Mouse (Mus musculus) ES-E14 (cell line): ENCODE results near the gene Hbq1a. TPM values are rescaled to one million over a fixed set of nuclear protein-coding genes. Genes with fewer than 3 reads are reported as not detected.

Source experiments
- DNase-seq: peaks from one replicate; pipeline ENCODE4 v3.0.0-alpha.2; 2013; ENCODE audit warnings: low read depth, low spot score
- H3K27ac ChIP-seq: 2 replicates; pipeline ENCODE4 v1.5.1; 2012; ENCODE audit warnings: low read depth, mild to moderate bottlenecking, low read length, moderate library complexity, mixed read lengths; ENCODE audit not compliant: poor library complexity, insufficient read depth, severe bottlenecking
- H3K36me3 ChIP-seq: 2 replicates; pipeline ENCODE4 v1.6.1; 2012; ENCODE audit warnings: mild to moderate bottlenecking, low read length, moderate library complexity, mixed read lengths; ENCODE audit not compliant: control insufficient read depth, poor library complexity, insufficient read depth, severe bottlenecking
- H3K4me1 ChIP-seq, 2 experiments: fragments of 150-350 bp in 1 of 2; sonication (generic) in 1 of 2; 2 replicates each; pipeline ENCODE4 v1.6.1; 2012; ENCODE audit warnings: low read length in 2 of 2, mild to moderate bottlenecking in 1 of 2, mixed read lengths in 1 of 2; ENCODE audit not compliant: control insufficient read depth in 2 of 2, insufficient read depth in 2 of 2, poor library complexity in 1 of 2
- H3K4me3 ChIP-seq, 2 experiments: fragments of 150-350 bp in 1 of 2; sonication (generic) in 1 of 2; 2 replicates each; pipeline ENCODE4 v1.5.1; 2012; ENCODE audit warnings: low read length in 2 of 2, low read depth in 1 of 2, mild to moderate bottlenecking in 1 of 2, mixed read lengths in 1 of 2; ENCODE audit not compliant: insufficient read depth in 1 of 2, poor library complexity in 1 of 2, severe bottlenecking in 1 of 2
- H3K9ac ChIP-seq: 2 replicates; pipeline ENCODE4 v1.6.1; 2012; ENCODE audit warnings: low read depth, mild to moderate bottlenecking, low read length, mixed read lengths; ENCODE audit not compliant: poor library complexity, insufficient read depth, severe bottlenecking
- H3K9me3 ChIP-seq: fragments of 150-350 bp; sonication (generic); 2 replicates; pipeline ENCODE4 v1.6.1; 2012; ENCODE audit warnings: low read depth, mild to moderate bottlenecking, low read length; ENCODE audit not compliant: control insufficient read depth, insufficient read depth
- CHD2 ChIP-seq: IDR thresholded peaks from 2 replicates; pipeline ENCODE4 v1.6.1; 2014; ENCODE audit warnings: mild to moderate bottlenecking, low read depth, low read length, inconsistent platforms
- HCFC1 ChIP-seq: IDR thresholded peaks from 2 replicates; pipeline ENCODE4 v1.6.1; 2012; ENCODE audit warnings: low read length, inconsistent platforms, borderline replicate concordance; ENCODE audit not compliant: insufficient read depth
- MAFK ChIP-seq: IDR thresholded peaks from 2 replicates; pipeline ENCODE4 v1.6.1; 2014; ENCODE audit warnings: mild to moderate bottlenecking, low read depth, low read length, inconsistent platforms; ENCODE audit not compliant: insufficient read depth
- ZC3H11A ChIP-seq: IDR thresholded peaks from 2 replicates; pipeline ENCODE4 v1.6.1; 2012; ENCODE audit warnings: low read depth, mild to moderate bottlenecking, inconsistent platforms, low read length, borderline replicate concordance
- ZNF384 ChIP-seq: IDR thresholded peaks from 2 replicates; pipeline ENCODE4 v1.6.1; 2012; ENCODE audit warnings: low read depth, low read length, inconsistent platforms
- in situ Hi-C, 2 experiments: fragments of 600-800 bp; cut with MboI; formaldehyde crosslinking; loops; one replicate each; pipeline ENCODE4 v1.15.1; 2025; ENCODE audit warnings: low sequenced_read_pairs in 2 of 2, inconsistent platforms in 1 of 2; ENCODE audit not compliant: unreplicated experiment in 2 of 2
- total RNA-seq: library from RNA; depleted of rRNA; stranded (reverse); fragments of 300-350 nt; gene quantifications from 2 replicates; pipeline ENCODE4 v1.2.3, GENCODE M21; 2012

Gene Hbq1a
- total RNA-seq, 1 experiment, result not detected

DNA sequence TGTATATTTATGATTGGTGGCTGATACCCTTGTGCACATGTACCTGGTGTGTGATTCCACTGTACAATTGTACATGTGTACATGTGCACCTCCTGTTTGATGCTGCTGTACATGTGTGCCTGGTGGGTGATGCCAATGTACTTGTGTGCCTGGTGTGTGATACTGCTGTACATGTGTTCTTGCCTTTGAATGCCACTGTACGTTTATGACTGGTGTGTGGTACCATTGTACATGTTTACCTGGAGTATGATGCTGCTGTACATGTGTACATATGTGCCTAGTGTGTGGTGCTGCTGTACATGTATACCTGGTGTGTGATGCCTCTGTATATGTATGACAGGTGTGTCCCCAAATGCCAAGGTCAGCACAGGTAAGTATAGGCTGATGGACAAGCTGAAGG lies 1.6 kb downstream of the Hbq1a start:
- no peak overlapping the region for H3K9ac ChIP-seq
- no peak overlapping the region for H3K4me3 ChIP-seq
- H3K27ac ChIP-seq, result no peak overlapping the region
- H3K36me3 ChIP-seq, result no peaks in the 10 kb centered on the region
- in situ Hi-C loops, result no loop called here
- no peaks in the 10 kb centered on the region for H3K4me1 ChIP-seq
- no peak for DNase-seq
- H3K9me3 ChIP-seq, result no peaks in the 10 kb centered on the region
- TF ChIP-seq CHD2, result no peak
- no peak for TF ChIP-seq ZC3H11A
- no peak for TF ChIP-seq MAFK
- no peak for TF ChIP-seq ZNF384
- no peak for TF ChIP-seq HCFC1

DNA sequence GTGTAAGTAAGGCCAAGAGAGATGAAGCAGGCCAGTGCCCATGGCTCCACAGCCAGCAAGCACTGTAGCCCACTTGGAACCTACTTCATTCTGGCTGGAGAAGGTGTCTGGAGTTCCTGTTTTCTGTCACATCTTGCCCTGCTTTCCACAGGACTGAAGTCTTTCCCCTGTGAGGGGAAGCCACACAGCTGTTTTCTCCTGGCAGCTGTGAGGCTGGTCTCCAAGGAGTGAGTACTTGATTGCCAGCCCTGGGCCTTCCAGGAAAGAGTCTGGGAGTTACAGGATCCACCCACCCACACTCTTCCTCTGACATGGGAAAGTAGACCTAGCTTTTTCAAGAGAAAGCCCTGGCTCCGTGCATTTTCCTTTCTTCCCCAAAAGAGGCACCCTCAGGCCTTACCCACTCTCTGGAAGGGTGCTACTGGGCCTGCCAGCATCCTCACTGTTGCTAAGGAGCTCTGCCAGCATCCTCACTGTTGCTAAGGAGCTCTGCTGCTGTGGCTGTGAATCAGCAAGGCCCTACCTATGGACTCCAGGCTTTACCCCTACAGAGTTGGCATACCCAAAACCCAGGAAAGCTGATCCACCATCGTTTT lies 3.1 kb downstream of the Hbq1a start:
- no peaks in the 10 kb centered on the region for H3K36me3 ChIP-seq
- DNase-seq, result no peak
- in situ Hi-C loops, result no loop called here
- no peak overlapping the region for H3K4me3 ChIP-seq
- H3K9ac ChIP-seq, result no peak overlapping the region
- no peak overlapping the region for H3K27ac ChIP-seq
- no peak for TF ChIP-seq ZC3H11A
- no peak for TF ChIP-seq CHD2
- no peak for TF ChIP-seq HCFC1
- no peak for TF ChIP-seq ZNF384
- H3K9me3 ChIP-seq, result no peaks in the 10 kb centered on the region
- H3K4me1 ChIP-seq, result no peaks in the 10 kb centered on the region

DNA sequence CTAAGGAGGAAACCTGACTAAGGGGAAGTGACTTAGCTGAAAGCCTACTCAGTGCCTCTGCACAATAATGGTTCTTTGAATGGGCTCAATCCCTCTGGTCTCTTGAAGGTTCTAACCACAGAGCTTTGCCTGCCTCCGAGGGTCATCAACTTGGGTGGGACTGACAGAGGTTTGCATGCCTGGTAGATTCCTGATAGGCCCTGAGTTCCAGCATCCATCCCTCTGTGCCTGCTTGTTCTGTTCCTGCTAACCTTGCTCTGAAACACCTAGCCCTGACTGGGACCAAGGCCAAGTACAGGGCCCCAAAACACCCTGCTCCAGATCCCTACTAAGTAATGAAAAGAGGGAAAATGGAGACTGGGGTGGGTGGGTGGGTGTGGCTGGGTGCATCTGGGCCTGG lies 3.6 kb downstream of the Hbq1a start:
- Histone ChIP-seq H3K4me1 (no peaks in the 10 kb centered on the region), H3K9ac (no peak overlapping the region), H3K36me3 (no peaks in the 10 kb centered on the region), H3K9me3 (no peaks in the 10 kb centered on the region), H3K27ac (no peak overlapping the region), H3K4me3 (no peak overlapping the region)
- no peak for TF ChIP-seq HCFC1
- TF ChIP-seq CHD2, result no peak
- TF ChIP-seq ZNF384, result no peak
- TF ChIP-seq ZC3H11A, result no peak
- DNase-seq, result no peak
- in situ Hi-C loops, result no loop called here

DNA sequence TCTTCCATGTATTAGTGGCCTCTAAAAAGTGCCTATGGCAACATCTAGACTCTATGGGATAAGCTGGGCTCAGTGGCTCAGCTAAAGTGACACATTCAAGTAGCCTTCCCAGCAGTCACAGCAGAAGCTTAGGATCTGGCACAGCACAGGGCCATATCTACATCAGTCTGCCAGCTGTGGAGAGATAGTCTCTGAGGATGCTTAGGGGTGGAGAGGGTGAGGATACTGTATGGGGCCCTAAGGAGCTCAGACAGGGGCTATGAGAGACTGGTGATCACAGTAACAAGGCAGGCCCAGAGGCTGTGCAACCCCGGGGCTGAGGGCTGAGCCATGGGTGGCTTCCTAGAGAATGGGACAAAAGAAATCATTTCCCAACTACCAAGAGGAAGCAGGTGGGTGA lies 7.1 kb downstream of the Hbq1a start:
- Histone ChIP-seq H3K9me3 (no peaks in the 10 kb centered on the region), H3K36me3 (no peaks in the 10 kb centered on the region), H3K27ac (no peak overlapping the region), H3K9ac (no peak overlapping the region), H3K4me1 (no peaks in the 10 kb centered on the region), H3K4me3 (no peak overlapping the region)
- no peak for DNase-seq
- in situ Hi-C loops, result no loop called here
- TF ChIP-seq HCFC1 (no peak), MAFK (no peak), ZC3H11A (no peak), CHD2 (no peak), ZNF384 (no peak)

DNA sequence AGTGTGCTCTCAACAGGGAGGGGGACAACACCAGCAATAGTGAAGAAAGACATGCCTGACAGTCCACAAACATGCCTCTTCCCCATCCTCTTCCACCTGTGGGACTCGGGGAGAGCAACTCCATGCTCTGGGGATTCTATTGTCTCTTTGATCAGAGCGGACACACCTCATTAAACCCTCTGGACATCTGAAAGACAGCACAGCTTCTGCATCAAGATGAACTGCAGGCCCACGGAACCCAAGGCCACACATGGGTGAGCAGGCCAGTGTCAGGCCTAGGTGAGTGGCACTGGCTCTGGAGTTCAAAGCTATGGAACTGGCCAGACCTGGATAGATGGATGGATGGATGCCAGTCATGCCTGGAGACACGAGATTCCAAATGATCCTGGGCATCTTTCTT lies 9.6 kb downstream of the Hbq1a start:
- Histone ChIP-seq H3K27ac (no peak overlapping the region), H3K9me3 (no peaks in the 10 kb centered on the region), H3K9ac (no peak overlapping the region), H3K36me3 (no peaks in the 10 kb centered on the region), H3K4me1 (no peaks in the 10 kb centered on the region), H3K4me3 (no peak overlapping the region)
- in situ Hi-C loops, result no loop called here
- TF ChIP-seq ZNF384 (no peak), HCFC1 (no peak), ZC3H11A (no peak), MAFK (no peak), CHD2 (no peak)
- DNase-seq, result no peak
